Mouse (Mus musculus) regulatory T cell (primary cell): ENCODE data around the gene Fbxo40.

Experiments used
- in situ Hi-C: fragments of 300-600 bp; cut with MboI, MseI; formaldehyde crosslinking; loops from one replicate; pipeline ENCODE4 v1.15.1; 2025; ENCODE audit warnings: high pct_unique_total_duplicates

Fbxo40 gene

GRCm38 (mm10) chr16:36925351-36925750 lies 64.9 kb downstream of the Fbxo40 start:
- in situ Hi-C loops: no loop called here

DNA sequence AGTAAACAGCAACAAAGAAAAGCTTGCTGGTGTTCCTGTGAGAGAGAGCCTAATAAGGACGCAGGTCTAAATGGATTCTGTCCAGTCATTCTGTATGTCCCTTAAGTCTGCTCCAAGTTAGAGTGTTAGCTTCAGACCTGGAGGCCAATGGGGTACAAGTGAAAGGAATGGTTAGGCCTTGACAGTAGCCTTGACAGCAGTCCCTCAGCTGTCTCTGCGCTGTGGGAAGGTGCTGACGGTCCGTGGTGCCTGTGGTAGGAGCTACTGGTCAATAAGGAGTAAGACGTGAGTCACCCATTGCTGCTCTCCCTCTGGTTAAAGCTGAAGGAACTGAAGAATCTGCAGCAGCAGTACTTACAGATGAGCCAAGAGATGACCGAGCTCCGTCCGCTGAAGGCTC lies 66.0 kb downstream of the Fbxo40 start:
- in situ Hi-C loops: no loop called here

DNA sequence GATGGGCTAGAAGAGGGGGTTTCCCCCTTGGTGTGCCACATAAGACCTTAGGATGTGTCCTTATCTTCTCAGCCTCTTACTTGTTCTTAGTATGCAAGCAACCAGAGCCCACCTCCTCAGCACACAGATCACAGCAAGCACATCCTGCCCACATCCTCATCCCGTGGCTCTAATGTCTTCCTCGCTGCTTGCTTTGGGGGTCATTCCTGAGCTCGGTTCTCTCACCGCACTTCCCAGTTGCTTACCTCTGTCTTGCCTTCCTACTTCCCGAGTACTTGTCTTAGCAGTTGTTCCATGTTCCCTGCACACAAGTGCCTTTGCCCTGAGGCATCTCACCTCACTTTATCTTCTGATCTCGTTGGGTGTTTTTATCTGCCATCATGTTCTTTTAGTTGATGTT lies 68.3 kb downstream of the Fbxo40 start:
- in situ Hi-C loops: no loop called here

- in situ Hi-C loops: no loop called here
Measured at GRCm38 (mm10) chr16:36921067-36921613, 69.1 kb downstream of the Fbxo40 start.

DNA sequence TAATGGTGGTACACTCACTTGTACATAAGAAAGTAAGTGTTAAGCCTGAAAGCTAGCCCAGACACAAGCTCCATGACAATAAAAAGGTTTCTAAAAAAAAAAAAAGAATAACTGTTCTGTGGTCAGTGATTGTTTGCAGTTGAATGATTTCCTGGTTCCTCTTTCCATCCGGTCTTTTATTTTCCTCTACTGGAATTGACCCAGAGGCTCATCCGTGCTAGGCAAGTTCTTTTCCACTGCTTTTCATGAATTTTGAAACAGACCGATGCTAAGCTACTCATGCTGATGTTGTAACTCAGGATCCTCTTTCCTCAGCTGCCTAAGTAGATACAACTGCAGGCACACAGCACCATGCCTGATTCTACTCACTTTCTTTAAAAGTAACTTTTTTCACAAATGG lies 69.9 kb downstream of the Fbxo40 start:
- in situ Hi-C loops: no loop called here

DNA sequence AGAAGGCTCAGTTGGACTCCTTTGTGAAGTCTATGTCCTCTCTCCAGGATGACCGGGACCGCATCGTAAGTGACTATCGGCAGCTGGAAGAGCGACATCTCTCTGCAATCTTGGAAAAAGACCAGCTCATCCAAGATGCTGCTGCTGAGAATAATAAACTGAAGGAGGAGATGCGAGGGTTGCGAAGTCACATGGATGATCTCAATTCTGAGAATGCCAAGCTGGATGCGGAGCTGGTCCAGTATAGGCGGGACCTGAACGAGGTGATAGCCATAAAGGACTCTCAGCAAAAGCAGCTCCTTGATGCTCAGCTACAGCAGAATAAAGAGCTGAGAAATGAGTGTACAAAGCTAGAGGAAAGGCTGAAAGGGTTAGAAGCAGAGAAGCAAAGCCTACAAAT lies 71.8 kb downstream of the Fbxo40 start:
- in situ Hi-C loops: no loop called here

- in situ Hi-C loops: no loop called here
Measured at GRCm38 (mm10) chr16:36914195-36914594, 76.1 kb downstream of the Fbxo40 start.
